Mouse (Mus musculus): ENCODE results near the gene Zfp462. TPM values are rescaled to one million over a fixed set of nuclear protein-coding genes. Genes with fewer than 3 reads are reported as not detected.

Gene Zfp462
- total RNA-seq, 1 experiment = 63.7 TPM

GRCm38 (mm10) chr4:55026109-55026646, 81.3 kb downstream of the Zfp462 start:
- Histone ChIP-seq H3K27ac (ENCODE audit: insufficient read depth, low read depth, low read length, poor library complexity, severe bottlenecking) (no peak overlapping the region), H3K4me1 (ENCODE audit: control insufficient read depth in 2 of 2, insufficient read depth in 2 of 2, low read length in 2 of 2, poor library complexity in 1 of 2) (no peaks in the 10 kb centered on the region), H3K9ac (ENCODE audit: insufficient read depth, low read depth, low read length, poor library complexity, severe bottlenecking) (no peak overlapping the region), H3K9me3 (ENCODE audit: control insufficient read depth, insufficient read depth, low read depth, low read length) (no peaks in the 10 kb centered on the region), H3K4me3 (ENCODE audit: insufficient read depth in 1 of 2, low read depth in 1 of 2, low read length in 2 of 2, poor library complexity in 1 of 2, severe bottlenecking in 1 of 2) (no peak overlapping the region), H3K36me3 (ENCODE audit: control insufficient read depth, insufficient read depth, low read length, poor library complexity, severe bottlenecking) (peaks cover 28% of the 10 kb centered on the region)
- DNase-seq (ENCODE audit: low read depth, low spot score) = no peak
- TF ChIP-seq MAFK (IDR thresholded peaks at IDR 0.05; ENCODE audit: insufficient read depth, low read depth, low read length) (no peak), CHD2 (IDR thresholded peaks at IDR 0.05; ENCODE audit: low read depth, low read length) (no peak), ZNF384 (IDR thresholded peaks at IDR 0.05; ENCODE audit: low read depth, low read length) (no peak), HCFC1 (IDR thresholded peaks at IDR 0.05; ENCODE audit: borderline replicate concordance, insufficient read depth, low read length) (no peak), ZC3H11A (IDR thresholded peaks at IDR 0.05; ENCODE audit: borderline replicate concordance, low read depth, low read length) (no peak)
- in situ Hi-C loops (cut with MboI; ENCODE audit: low sequenced_read_pairs in 2 of 2, unreplicated experiment in 2 of 2) = no loop called here

DNA sequence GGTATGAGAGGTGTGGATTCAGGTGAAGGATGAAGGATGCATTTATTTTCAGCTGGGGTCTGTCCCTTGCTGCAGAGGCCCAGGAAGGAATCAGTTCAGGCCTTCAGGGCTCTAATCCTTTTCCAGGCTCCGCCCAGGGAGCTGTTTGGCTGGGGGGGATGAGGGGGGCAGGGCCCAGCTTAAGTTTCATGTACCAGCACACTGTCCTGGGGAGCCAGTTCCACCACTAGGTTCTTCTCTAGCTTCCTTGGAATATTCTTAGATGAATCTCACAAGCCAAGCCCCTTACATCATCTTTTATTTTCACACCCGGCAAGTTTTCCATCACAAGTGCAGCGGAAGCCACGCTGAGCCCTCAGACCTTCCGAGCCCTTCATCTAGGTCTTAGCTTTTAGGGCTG, 85.6 kb downstream of the Zfp462 start:
- in situ Hi-C loops (cut with MboI; ENCODE audit: low sequenced_read_pairs in 2 of 2, unreplicated experiment in 2 of 2) = no loop called here
- H3K9me3 ChIP-seq (ENCODE audit: control insufficient read depth, insufficient read depth, low read depth, low read length) = no peaks in the 10 kb centered on the region
- H3K36me3 ChIP-seq (ENCODE audit: control insufficient read depth, insufficient read depth, low read length, poor library complexity, severe bottlenecking) = peaks cover 22% of the 10 kb centered on the region
- no peak overlapping the region for H3K4me3 ChIP-seq (ENCODE audit: insufficient read depth in 1 of 2, low read depth in 1 of 2, low read length in 2 of 2, poor library complexity in 1 of 2, severe bottlenecking in 1 of 2)
- no peak for DNase-seq (ENCODE audit: low read depth, low spot score)
- peaks cover 0 to 4% of the 10 kb centered on the region in 2 experiments; a peak in 2 of 4 replicates for H3K4me1 ChIP-seq (ENCODE audit: control insufficient read depth in 2 of 2, insufficient read depth in 2 of 2, low read length in 2 of 2, poor library complexity in 1 of 2)
- TF ChIP-seq CHD2 (IDR thresholded peaks at IDR 0.05; ENCODE audit: low read depth, low read length) = no peak
- TF ChIP-seq MAFK (IDR thresholded peaks at IDR 0.05; ENCODE audit: insufficient read depth, low read depth, low read length) = no peak
- no peak for TF ChIP-seq ZC3H11A (IDR thresholded peaks at IDR 0.05; ENCODE audit: borderline replicate concordance, low read depth, low read length)
- no peak for TF ChIP-seq HCFC1 (IDR thresholded peaks at IDR 0.05; ENCODE audit: borderline replicate concordance, insufficient read depth, low read length)
- H3K27ac ChIP-seq (ENCODE audit: insufficient read depth, low read depth, low read length, poor library complexity, severe bottlenecking) = no peak overlapping the region
- no peak overlapping the region for H3K9ac ChIP-seq (ENCODE audit: insufficient read depth, low read depth, low read length, poor library complexity, severe bottlenecking)

DNA sequence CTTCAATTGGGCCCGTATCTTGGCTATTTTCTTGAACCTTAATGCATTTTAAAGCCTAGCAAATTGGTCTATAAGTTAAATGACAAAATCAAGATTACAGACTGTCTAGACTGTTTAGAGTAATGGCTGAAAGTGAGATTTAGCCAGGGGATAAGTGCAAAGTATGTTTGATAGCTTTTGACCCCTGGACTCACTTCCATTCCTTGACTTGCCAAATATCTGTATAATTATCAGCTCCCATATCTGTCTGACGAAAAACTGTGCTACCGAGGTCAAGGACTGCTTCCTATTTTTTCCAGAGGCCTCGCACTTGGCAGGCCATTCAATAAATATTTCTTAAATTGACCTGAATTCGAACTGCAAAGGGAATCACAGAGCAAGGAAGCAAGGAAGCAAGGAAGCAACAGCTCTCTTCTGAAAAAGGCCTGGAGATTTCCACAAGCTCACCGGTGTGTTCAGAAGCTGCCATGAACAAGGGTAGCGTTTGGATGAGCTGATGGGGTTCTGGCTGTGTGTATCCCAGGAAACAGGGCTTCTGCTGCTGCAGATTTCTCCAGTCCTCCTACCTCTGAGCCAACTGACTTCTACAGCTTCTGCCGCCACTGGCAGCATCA, 87.6 kb downstream of the Zfp462 start:
- in situ Hi-C loops (cut with MboI; ENCODE audit: low sequenced_read_pairs in 2 of 2, unreplicated experiment in 2 of 2) = no loop called here
- Histone ChIP-seq H3K4me1 (ENCODE audit: control insufficient read depth in 2 of 2, insufficient read depth in 2 of 2, low read length in 2 of 2, poor library complexity in 1 of 2) (peaks cover 0 to 4% of the 10 kb centered on the region in 2 experiments; a peak in 2 of 4 replicates), H3K9ac (ENCODE audit: insufficient read depth, low read depth, low read length, poor library complexity, severe bottlenecking) (no peak overlapping the region), H3K9me3 (ENCODE audit: control insufficient read depth, insufficient read depth, low read depth, low read length) (no peaks in the 10 kb centered on the region), H3K27ac (ENCODE audit: insufficient read depth, low read depth, low read length, poor library complexity, severe bottlenecking) (no peak overlapping the region), H3K4me3 (ENCODE audit: insufficient read depth in 1 of 2, low read depth in 1 of 2, low read length in 2 of 2, poor library complexity in 1 of 2, severe bottlenecking in 1 of 2) (no peak overlapping the region), H3K36me3 (ENCODE audit: control insufficient read depth, insufficient read depth, low read length, poor library complexity, severe bottlenecking) (peaks cover 19% of the 10 kb centered on the region)
- no peak for DNase-seq (ENCODE audit: low read depth, low spot score)
- no peak for TF ChIP-seq MAFK (IDR thresholded peaks at IDR 0.05; ENCODE audit: insufficient read depth, low read depth, low read length)
- TF ChIP-seq ZC3H11A (IDR thresholded peaks at IDR 0.05; ENCODE audit: borderline replicate concordance, low read depth, low read length) = no peak
- no peak for TF ChIP-seq HCFC1 (IDR thresholded peaks at IDR 0.05; ENCODE audit: borderline replicate concordance, insufficient read depth, low read length)
- no peak for TF ChIP-seq ZNF384 (IDR thresholded peaks at IDR 0.05; ENCODE audit: low read depth, low read length)
- no peak for TF ChIP-seq CHD2 (IDR thresholded peaks at IDR 0.05; ENCODE audit: low read depth, low read length)

DNA sequence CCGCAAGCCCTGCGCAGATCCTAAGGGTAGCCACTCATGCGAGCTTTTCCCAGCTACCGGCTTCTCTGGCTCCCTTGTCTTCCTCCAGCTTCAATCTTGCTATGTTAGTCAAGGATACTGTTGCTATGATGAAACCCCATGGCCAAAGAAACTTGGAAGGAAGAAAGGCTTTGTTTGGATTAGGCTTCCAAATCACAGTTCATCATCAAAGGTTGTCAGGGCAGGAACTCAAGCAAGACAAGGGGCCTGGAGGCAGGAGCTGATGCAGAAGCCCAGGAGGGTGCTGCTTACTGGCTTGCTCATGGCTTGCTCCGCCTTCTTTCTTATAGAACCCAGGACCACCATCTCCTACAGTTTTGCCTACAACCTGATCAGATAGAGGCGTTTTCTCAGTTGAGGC, 88.6 kb downstream of the Zfp462 start:
- Histone ChIP-seq H3K4me3 (ENCODE audit: insufficient read depth in 1 of 2, low read depth in 1 of 2, low read length in 2 of 2, poor library complexity in 1 of 2, severe bottlenecking in 1 of 2) (no peak overlapping the region), H3K36me3 (ENCODE audit: control insufficient read depth, insufficient read depth, low read length, poor library complexity, severe bottlenecking) (peaks cover 19% of the 10 kb centered on the region), H3K4me1 (ENCODE audit: control insufficient read depth in 2 of 2, insufficient read depth in 2 of 2, low read length in 2 of 2, poor library complexity in 1 of 2) (peaks cover 0 to 4% of the 10 kb centered on the region in 2 experiments; a peak in 2 of 4 replicates), H3K27ac (ENCODE audit: insufficient read depth, low read depth, low read length, poor library complexity, severe bottlenecking) (no peak overlapping the region), H3K9ac (ENCODE audit: insufficient read depth, low read depth, low read length, poor library complexity, severe bottlenecking) (no peak overlapping the region), H3K9me3 (ENCODE audit: control insufficient read depth, insufficient read depth, low read depth, low read length) (no peaks in the 10 kb centered on the region)
- no peak for DNase-seq (ENCODE audit: low read depth, low spot score)
- TF ChIP-seq ZNF384 (IDR thresholded peaks at IDR 0.05; ENCODE audit: low read depth, low read length) (no peak), ZC3H11A (IDR thresholded peaks at IDR 0.05; ENCODE audit: borderline replicate concordance, low read depth, low read length) (no peak), MAFK (IDR thresholded peaks at IDR 0.05; ENCODE audit: insufficient read depth, low read depth, low read length) (no peak), HCFC1 (IDR thresholded peaks at IDR 0.05; ENCODE audit: borderline replicate concordance, insufficient read depth, low read length) (no peak), CHD2 (IDR thresholded peaks at IDR 0.05; ENCODE audit: low read depth, low read length) (no peak)
- in situ Hi-C loops (cut with MboI; ENCODE audit: low sequenced_read_pairs in 2 of 2, unreplicated experiment in 2 of 2) = no loop called here

Data from ES-E14 (cell line).